Mouse (Mus musculus): ENCODE data around the gene Gpatch11.
"Not testable (repeated sequence)": the region's sequence is repeated elsewhere in the genome, so short reads cannot be mapped to it uniquely, and the experiment has no call there.

Gene Gpatch11

DNA sequence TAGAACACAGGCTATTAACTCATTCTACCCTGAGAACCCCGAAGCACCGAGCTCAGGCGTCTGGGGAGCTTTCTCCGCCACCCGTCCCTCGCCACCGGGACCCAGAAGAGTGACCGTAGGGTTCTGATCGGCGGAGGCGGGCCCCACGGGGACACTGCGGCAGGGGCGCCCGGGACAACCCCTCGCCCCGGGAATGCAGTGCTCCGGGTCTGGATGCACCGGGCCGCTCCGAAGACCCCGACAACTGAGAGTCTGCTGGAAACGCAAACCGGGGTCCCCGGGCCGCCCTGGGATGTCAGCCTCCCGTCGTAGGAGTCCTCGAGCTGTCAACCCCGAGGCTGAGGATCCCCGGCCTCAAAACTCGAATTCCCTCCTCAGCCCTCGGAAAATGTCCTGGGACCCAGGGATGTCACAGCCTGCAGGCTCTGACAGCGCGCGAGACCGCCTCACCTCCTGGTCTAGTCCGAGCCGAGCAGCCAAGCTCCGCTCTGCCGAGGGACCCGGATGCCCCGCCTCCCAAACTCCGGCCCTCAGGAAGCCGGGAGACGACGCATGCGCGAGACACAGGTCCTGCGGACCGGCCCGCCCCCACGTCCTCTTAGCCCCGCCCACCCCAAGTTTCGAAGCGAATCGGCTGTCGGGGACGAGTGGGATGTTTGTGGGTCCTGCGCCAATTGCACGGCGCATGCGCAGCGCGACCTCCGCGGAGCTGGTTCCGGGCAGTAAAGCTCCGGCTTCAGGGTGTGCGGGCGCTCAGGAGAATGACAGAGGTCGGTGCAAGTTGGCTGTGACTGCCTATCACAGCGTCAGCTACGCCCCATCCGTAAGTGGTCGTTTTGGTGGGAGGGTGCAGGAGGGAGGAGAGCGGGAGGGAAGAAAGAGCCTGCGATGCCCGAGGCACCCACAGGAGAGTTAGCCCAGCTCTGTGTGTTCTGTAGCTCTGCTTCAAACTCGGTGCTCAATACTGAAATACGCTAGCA lies at the start of gene Gpatch11, which contains the start of gene Heatr5b:
TSS of gene Gpatch11 (plus strand) at position 712 of the 980 bp plus-strand sequence.
TSS of gene Heatr5b (minus strand) at position 509 of the 980 bp plus-strand sequence.
- DNase-seq: peak; percentile 96

DNA sequence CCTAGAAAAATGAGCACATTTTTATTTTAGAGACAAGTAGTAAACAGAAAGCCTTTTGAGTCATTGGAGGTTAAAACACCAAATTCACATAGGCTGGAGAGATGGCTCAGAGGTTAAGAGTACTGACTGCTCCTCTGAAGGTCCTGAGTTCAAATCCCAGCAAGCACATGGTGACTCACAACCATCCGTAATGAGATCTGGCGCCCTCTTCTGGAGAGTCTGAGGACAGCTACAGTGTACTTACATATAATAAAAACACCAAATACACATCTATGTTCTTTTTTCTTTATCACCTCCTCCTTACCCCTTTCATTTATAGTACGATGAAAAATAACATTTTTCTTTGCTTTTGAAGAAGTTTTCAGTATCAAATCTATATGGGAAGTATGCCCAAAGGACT lies 47.1 kb upstream of the Gpatch11 start:
- DNase-seq: not testable (repeated sequence)

GRCm38 (mm10) chr17:78791068-78791689 lies 44.2 kb upstream of the Gpatch11 start:
- DNase-seq: no peak

GRCm38 (mm10) chr17:78791690-78792070 lies 43.7 kb upstream of the Gpatch11 start:
- no peak for DNase-seq

- no peak for DNase-seq
Measured at GRCm38 (mm10) chr17:78792122-78792521, 43.2 kb upstream of the Gpatch11 start.

DNA sequence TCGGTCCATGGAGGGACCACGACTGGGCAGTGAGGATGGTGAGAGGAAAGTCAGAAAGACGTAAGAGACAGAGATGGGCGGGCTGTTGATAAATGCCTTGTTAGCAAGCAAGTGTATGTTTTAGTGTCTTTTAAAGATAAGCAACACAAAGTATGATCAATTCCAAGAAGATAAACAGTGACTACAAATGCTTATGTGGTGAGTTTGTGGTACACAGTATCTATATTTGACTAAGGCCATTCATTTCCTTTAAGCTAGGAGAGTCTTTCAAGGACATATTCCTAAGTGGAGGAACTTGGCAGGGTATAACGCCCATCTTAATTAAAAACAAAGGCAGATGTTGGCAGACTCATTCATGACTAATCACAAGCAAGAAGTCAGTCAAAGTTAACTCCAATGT lies 41.0 kb upstream of the Gpatch11 start:
- no peak for DNase-seq

- no peak for DNase-seq
Measured at GRCm38 (mm10) chr17:78797222-78797621, 38.1 kb upstream of the Gpatch11 start.

DNA sequence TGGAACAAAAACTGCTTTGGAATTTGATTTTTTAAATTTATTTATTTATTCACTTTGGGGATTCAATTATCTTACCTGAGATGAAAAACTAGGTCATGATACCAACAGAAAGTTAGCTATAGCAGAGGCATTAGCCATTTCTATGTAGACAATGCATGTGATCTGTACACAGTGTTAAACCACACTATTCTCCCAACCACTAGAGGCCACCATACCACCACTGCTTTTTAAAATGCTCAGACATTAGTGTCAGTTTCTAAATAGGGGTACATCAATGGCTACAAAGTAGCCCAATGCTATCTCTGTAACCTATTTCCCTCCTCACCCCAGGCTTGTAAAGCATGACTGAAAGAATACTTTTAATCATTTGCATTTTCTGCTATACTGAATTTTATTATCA lies 26.3 kb upstream of the Gpatch11 start:
- no peak for DNase-seq

DNA sequence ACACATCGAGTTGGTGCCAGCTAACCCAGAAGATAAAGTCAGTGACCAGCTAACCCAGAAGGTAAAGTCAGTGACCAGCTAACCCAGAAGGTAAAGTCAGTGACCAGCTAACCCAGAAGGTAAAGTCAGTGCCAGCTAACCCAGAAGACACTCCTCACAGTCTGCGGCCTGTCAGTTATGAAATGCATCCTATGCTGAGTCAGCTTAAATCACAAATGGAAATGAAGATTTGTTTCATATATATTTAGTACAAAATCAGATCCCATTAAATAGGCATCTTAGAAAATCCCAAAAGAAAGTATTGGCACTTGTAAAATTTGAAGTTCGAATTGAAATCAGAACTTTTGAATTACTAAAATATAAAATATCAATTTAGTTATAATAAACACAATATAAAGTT lies 25.8 kb upstream of the Gpatch11 start:
- DNase-seq: no peak

- no peak for DNase-seq
Measured at GRCm38 (mm10) chr17:78824346-78824745, 11.0 kb upstream of the Gpatch11 start.

DNA sequence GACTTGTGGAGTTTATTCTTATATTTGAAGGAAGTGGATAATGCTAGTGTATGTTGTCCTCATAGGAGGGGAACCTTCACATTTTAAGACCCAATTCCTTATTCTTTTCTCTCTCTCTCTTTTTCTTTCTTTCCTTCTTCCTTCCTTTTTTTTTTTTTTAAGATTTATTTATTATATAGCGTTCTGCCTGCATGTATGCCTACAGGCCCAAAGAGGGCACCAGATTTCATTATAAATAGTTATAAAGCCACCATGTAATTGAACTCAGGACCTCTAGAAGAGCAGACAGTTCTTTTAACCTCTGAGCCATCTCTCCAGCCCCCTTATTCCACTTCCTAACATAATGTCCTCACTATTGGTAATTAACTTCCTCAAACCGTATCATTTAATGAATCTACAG lies 689 bp downstream of the Gpatch11 start:
- DNase-seq: no peak

DNA sequence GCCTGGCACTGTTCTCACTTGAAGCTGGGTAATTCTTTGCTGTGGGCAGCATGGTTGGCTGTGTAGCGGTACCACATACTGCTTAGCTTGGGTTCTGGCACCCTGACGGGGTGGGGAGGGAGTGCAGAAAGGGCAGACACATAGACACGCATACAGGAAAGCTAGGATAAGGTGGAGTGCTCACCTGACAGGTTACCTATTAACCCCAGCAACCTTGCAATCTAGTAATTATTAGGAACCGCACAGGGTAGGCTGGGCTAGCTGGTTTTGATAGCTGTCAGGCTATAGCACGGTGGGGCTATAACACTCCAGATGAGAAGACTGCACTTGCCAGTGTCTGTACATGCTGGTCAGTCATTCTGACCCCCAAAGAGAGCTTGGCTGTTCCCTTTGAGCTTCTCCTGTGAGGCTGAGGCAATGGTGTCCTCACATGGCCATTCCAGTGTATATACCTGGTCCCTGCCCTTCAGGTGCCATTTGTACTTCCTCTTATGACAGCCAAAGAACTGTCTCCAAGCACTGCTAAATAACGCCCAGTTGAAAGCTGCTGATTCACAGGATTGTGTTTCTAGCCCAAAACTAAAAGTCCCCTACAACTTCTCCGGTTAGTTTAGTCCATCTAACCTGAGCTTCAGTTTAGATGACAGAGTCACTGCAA lies 7.0 kb downstream of the Gpatch11 start:
- DNase-seq: no peak

- no peak for DNase-seq
Measured at GRCm38 (mm10) chr17:78856243-78856642, 20.9 kb downstream of the Gpatch11 start.

GRCm38 (mm10) chr17:78873886-78874285 lies 38.5 kb downstream of the Gpatch11 start:
- DNase-seq: no peak

GRCm38 (mm10) chr17:78881878-78882304 lies 46.5 kb downstream of the Gpatch11 start:
- no peak for DNase-seq

DNA sequence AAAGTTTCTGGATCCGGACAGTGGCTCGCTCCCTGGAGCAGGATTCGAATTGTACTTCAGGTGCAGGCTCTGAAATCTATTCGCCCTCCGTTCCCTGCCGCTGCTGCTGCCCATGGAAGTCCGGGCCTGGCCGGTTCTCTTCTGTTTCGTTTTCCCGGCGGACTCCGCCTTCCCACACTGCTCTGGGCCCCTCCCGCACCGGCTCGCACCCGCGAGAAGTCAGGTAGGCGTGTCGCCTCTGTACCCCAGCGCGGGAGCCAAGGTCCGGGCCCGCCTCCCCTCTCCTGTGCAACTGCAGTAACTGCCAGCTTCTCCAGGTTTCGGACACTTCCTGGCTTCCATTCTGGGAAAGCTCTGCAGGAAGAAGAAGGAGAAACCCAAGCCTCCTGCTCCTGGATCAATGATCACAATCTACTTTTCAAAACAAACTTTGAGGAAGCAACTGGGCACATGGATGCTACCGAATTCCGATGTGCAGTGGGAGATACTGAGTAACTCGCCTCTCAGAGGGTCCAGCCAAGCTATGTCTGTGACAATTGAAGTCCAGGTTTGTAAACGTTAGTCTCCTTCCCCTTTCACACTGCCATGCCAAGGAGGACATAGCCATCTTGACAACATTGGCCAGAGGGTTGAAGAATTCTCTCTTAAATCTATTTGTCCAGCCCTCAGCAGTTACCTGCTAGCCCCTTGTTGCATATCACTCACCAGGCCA lies 47.2 kb downstream of the Gpatch11 start, which contains the start of gene Eif2ak2:
TSS of gene Eif2ak2 (minus strand) at position 173 of the 712 bp plus-strand sequence.
- DNase-seq: peak; percentile 35

GRCm38 (mm10) chr17:78883291-78883690 lies 47.9 kb downstream of the Gpatch11 start:
- DNase-seq: no peak

DNA sequence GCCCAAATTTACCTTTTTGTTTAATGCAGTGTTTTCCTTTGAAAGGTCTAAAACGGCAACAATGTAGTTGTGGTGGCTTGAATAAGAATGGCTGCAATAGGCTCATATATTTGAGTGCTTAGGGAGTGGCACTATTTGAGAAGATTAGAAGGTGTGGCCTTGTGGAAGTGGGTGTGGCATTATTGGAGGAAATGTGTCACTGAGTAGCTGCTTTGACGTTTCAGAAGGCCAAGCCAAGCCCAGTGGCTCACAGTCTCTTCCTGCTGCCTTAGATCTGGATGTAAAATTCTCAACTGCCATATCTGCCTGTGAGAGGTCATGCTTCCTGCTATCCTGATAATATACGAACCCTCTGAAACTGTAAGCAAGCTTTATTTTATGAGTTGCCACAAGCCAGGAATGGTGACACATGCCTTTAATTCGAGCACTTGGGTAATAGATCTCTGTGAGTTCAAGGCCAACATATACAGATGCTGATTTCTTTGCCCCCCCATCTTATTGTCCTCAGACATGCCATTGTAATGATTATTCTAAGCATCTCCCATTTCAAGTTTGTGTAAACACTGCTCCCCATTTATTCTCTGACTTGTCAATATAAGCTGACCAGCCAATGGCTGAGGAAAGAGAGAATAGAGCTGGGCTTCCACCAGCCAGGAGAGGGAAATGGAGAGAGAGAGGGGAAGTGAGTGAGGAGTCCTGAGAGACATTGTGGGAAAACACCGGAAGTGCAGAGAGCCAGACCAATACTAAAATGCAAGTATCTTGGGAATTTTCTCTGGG lies 50.1 kb downstream of the Gpatch11 start:
- no peak for DNase-seq

DNA sequence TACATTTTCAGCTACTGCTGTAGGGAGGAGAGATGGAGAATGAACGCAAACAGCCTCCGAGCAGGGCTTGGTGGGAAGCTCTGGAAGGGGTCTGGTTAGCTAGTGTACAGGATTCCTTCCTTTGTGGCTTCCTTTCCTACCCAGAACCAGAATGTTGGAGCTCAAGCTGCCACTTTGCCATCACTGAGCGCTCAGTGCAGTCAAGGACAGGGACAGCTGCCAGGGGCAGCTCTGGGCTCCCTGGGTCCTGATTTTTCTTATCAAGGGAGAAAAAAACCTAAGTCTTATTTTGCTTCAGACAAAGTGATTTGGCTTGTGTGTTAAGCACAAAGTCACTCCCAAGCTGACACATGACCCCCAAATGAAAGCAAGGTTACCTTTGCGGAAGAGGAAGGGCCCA lies 53.2 kb downstream of the Gpatch11 start:
- DNase-seq: no peak

- no peak for DNase-seq
Measured at GRCm38 (mm10) chr17:78889184-78889583, 53.8 kb downstream of the Gpatch11 start.

DNA sequence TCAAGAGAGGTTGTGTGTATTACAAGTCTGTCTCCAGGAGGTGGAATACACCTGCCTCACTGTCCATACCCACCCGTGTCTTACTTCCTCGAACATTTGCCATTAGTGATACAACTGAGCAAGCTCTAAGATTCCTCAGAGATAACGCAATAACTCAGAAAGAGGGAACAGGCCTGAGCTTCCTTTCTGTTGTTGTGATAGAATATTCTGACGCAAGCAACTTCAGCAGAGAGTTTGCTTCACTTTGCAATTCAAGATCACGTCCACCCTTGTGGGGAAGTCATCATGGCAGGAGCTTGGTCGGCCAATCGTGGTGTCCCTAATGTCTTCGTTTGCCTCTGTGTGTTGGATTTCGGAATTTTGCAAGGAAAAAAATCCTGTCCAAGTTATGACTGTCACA lies 55.7 kb downstream of the Gpatch11 start:
- DNase-seq: no peak

- DNase-seq: no peak
Measured at GRCm38 (mm10) chr17:78894991-78895390, 59.6 kb downstream of the Gpatch11 start.

Measured in right cerebral cortex, postnatal 25 days (tissue).